Mouse (Mus musculus): ENCODE results near the gene Misp.

DNA sequence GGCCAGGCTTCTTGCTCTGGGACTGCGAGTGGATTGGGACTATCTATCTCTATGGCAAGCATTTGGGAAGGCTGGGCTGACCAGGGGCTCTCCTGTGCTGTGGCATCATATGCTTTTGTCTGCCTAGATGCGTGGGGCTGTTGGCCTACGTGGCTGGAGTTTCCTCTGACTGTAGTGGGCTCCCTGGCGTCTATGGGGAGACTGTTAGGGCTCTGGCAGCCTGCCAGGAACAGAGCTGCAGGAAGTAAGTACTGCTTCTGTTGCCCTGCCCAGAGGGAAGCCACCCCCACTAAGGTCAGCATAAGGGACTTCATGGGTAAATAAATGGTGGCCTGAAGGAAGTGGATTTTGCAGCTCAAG is 36.6 kb downstream of the Misp start:
- TF ChIP-seq POLR2A (IDR thresholded peaks at IDR 0.05; ENCODE audit: borderline replicate concordance, low read depth, low read length) (no peak), CTCF (IDR thresholded peaks at IDR 0.05; ENCODE audit: low read depth, low read length) (no peak)

All from bone marrow macrophage, adult 2 months (primary cell).